Mouse (Mus musculus): ENCODE data around the gene Slc25a36.

DNA sequence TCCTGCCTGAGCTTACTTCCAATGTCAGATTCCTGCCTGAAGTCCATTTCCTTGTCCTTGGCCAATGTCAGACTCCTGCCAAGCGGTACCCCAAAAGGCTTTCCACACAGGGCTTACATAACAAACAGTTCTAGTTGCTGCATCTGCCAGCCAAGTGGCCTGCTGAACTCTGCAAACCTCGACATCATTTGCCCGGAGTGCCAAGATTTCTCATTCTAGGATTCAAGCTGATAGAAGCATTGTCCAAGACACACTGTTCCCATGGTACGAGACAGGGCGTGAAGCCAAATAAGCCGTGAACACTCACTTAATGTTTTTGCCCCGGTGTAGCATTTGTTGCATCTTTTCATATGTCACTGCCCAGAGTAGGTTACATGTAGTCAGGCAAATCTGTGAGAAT lies 74.3 kb downstream of the Slc25a36 start:
- no peak for TF ChIP-seq CTCF (IDR thresholded peaks at IDR 0.05; ENCODE audit: low read depth, low read length)
- no peak for TF ChIP-seq POLR2A (IDR thresholded peaks at IDR 0.05; ENCODE audit: extremely low read depth, insufficient read depth, low read length)

Measured in liver, adult 2 months (tissue).